ENCODE assay signal across 8 mouse cellular contexts in the genomic region with DNA sequence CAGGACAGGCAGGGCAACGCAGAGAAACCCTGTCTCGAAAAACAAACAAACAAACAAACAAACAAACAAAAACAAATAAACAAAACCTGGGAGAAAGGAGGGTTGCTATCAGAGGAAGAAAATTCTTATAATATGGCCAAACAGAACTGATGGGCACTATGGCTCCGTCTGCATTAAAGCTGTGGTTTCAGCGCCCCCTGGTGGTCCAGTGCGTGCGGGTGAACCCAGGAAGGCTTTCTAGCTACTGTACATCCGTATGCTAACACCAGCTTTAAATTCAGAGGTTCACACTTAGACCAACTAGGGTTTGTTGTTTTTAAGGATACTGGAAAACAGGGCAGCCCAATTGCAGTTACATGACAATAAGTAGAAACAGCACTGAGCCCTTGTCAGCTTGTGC. TPM values are rescaled to one million over a fixed set of nuclear protein-coding genes. Genes with fewer than 3 reads are reported as not detected.
DNase-seq lines count a peak whose midpoint lies in the region; ATAC-seq and TF ChIP-seq lines count a peak whose summit lies in the region.

No protein-coding gene starts in this region.

- H3K9ac ChIP-seq in liver, postnatal 0 days (replicated peaks), result no peak overlapping the region
- no peak overlapping the region for H3K9ac ChIP-seq in neural tube, embryonic 15.5 days (replicated peaks)

- TF ChIP-seq EP300 in liver, postnatal 0 days (IDR thresholded peaks at IDR 0.05; ENCODE audit: low read depth), result no peak

- no peak overlapping the region for H3K4me2 ChIP-seq in liver, postnatal 0 days (ENCODE audit: low read depth, low read length)
- no peak overlapping the region for H3K4me2 ChIP-seq in neural tube, embryonic 15.5 days

- WGBS in liver, postnatal 0 days (ENCODE audit: insufficient replicate concordance), result 35% methylated on average over 7 of the region's 7 CpGs
- WGBS in neural tube, embryonic 15.5 days, result 44% methylated on average over 7 of the region's 7 CpGs

- H3K27ac ChIP-seq in liver, postnatal 0 days (ENCODE audit: low read depth), result no peak overlapping the region
- H3K27ac ChIP-seq in neural tube, embryonic 15.5 days (replicated peaks), result no peak overlapping the region

- H3K4me1 ChIP-seq in liver, postnatal 0 days (ENCODE audit: insufficient read depth), result no peaks in the 10 kb centered on the region
- no peaks in the 10 kb centered on the region for H3K4me1 ChIP-seq in neural tube, embryonic 15.5 days

- H3K36me3 ChIP-seq in liver, postnatal 0 days (replicated peaks; ENCODE audit: insufficient read depth, low read length), result peaks cover 39% of the 10 kb centered on the region
- H3K36me3 ChIP-seq in neural tube, embryonic 15.5 days, result peaks cover 44% of the 10 kb centered on the region

- peak; percentile 96 for ATAC-seq in common myeloid progenitor, adult 5-6 weeks (replicated peaks; ENCODE audit: low read depth, poor library complexity, severe bottlenecking)
- no peak for ATAC-seq in liver, postnatal 0 days
- ATAC-seq in neural tube, embryonic 15.5 days (ENCODE audit: low FRiP score), result peak; percentile 73; the same call in 1 of the 2 replicates

- peak; percentile 88 for TF ChIP-seq CTCF in liver, postnatal 0 days (IDR thresholded peaks at IDR 0.05; ENCODE audit: low read depth)

- H3K9me3 ChIP-seq in liver, postnatal 0 days (ENCODE audit: low read length), result no peaks in the 10 kb centered on the region
- no peaks in the 10 kb centered on the region for H3K9me3 ChIP-seq in neural tube, embryonic 15.5 days (replicated peaks)

- H3K27me3 ChIP-seq in liver, postnatal 0 days (ENCODE audit: insufficient read depth, low read length), result no peaks in the 10 kb centered on the region
- no peaks in the 10 kb centered on the region for H3K27me3 ChIP-seq in neural tube, embryonic 15.5 days (replicated peaks)

- no peak overlapping the region for H3K4me3 ChIP-seq in liver, postnatal 0 days (ENCODE audit: low read depth, low read length)
- H3K4me3 ChIP-seq in neural tube, embryonic 15.5 days (replicated peaks), result no peak overlapping the region

- DNase-seq in B cell, adult 2 months, result peak; percentile 91 to 92
- peak; percentile 76 for DNase-seq in adipocyte (ENCODE audit: low spot score)
- peak; percentile 30 for DNase-seq in gastrocnemius, postnatal 25 days
- peak; percentile 82 to 97 for DNase-seq in kidney, postnatal 36 days
- peak; percentile 83 for DNase-seq in liver, postnatal 0 days
- DNase-seq in thymus, adult 18-20 months, result peak; percentile 29 to 39

RNA-seq across cellular contexts. Expression of a gene that starts 12.2 kb away (rescaled TPM):
- 147 and 154 TPM in 2 replicates for total RNA-seq in common myeloid progenitor, adult 5-6 weeks (2017)
- 10 to 100 TPM; 50.1 to 50.8 TPM for total RNA-seq in gastrocnemius, postnatal 25 days (2021)
- polyA plus RNA-seq in liver, postnatal 0 days (2015; fragmentation: Nextera tagmentation; extraction: Ambion mirVana), result 33.4 and 36.9 TPM in 2 replicates
- polyA plus RNA-seq in neural tube, embryonic 15.5 days (2015; fragmentation: Nextera tagmentation; extraction: Ambion mirVana), result 47.8 and 60.8 TPM in 2 replicates

RNA-seq across cellular contexts. Expression of a gene that starts 59.2 kb away (rescaled TPM):
- total RNA-seq in common myeloid progenitor, adult 5-6 weeks (2017), result 9.8 and 15.0 TPM in 2 replicates
- 100 to 1,000 TPM; 144 to 173 TPM for total RNA-seq in gastrocnemius, postnatal 25 days (2021)
- polyA plus RNA-seq in liver, postnatal 0 days (2015; fragmentation: Nextera tagmentation; extraction: Ambion mirVana), result 6.9 and 8.8 TPM in 2 replicates
- 135 and 151 TPM in 2 replicates for polyA plus RNA-seq in neural tube, embryonic 15.5 days (2015; fragmentation: Nextera tagmentation; extraction: Ambion mirVana)

Comparison
In these comparisons a context has a peak if more than half of its experiments do, and no peak if none do; other contexts are left out.
1. DNase-seq: peak in every context shown above with its lines; median percentile 92 in B cell, adult 2 months; 90 in kidney, postnatal 36 days; 83 in liver, postnatal 0 days; 76 in adipocyte; 34 in thymus, adult 18-20 months; 30 in gastrocnemius, postnatal 25 days.